Mouse (Mus musculus) testis, adult 2 months (tissue): ENCODE measurements around the gene Lzts3. TPM values are rescaled to one million over a fixed set of nuclear protein-coding genes. Genes with fewer than 3 reads are reported as not detected.

Experiments
- H3K27ac ChIP-seq: fragments of 200-500 bp; 2 replicates; pipeline ENCODE4 v1.5.1; 2012; ENCODE audit warnings: low read depth, low read length; ENCODE audit not compliant: control insufficient read depth, insufficient read depth
- H3K27me3 ChIP-seq: fragments of 200-500 bp; 2 replicates; pipeline ENCODE4 v1.6.1; 2012; ENCODE audit warnings: mild to moderate bottlenecking, low read length, moderate library complexity; ENCODE audit not compliant: control insufficient read depth, insufficient read depth
- H3K36me3 ChIP-seq: fragments of 200-500 bp; 2 replicates; pipeline ENCODE4 v1.6.1; 2012; ENCODE audit warnings: mild to moderate bottlenecking, low read length; ENCODE audit not compliant: control insufficient read depth, insufficient read depth
- H3K4me1 ChIP-seq: fragments of 200-500 bp; 2 replicates; pipeline ENCODE4 v1.6.1; 2012; ENCODE audit warnings: low read length; ENCODE audit not compliant: control insufficient read depth, insufficient read depth
- H3K4me3 ChIP-seq: fragments of 200-500 bp; 2 replicates; pipeline ENCODE4 v1.5.1; 2012; ENCODE audit warnings: low read depth, mild to moderate bottlenecking, low read length, moderate library complexity, mixed read lengths; ENCODE audit not compliant: control insufficient read depth
- CTCF ChIP-seq: fragments of 200-500 bp; IDR thresholded peaks from 2 replicates; pipeline ENCODE4 v1.5.1; 2012; ENCODE audit warnings: low read depth, mild to moderate bottlenecking, inconsistent platforms, low read length, moderate library complexity; ENCODE audit not compliant: control insufficient read depth, insufficient read depth, insufficient replicate concordance
- POLR2A ChIP-seq: fragments of 200-500 bp; IDR thresholded peaks from 2 replicates; pipeline ENCODE4 v1.6.1; 2012; ENCODE audit warnings: low read depth, mild to moderate bottlenecking, inconsistent platforms, low read length, moderate library complexity; ENCODE audit not compliant: control insufficient read depth
- polyA plus RNA-seq: library from polyadenylated mRNA; depleted of rRNA; stranded (reverse); fragments of >200 nt; gene quantifications from 2 replicates; pipeline ENCODE4 v1.2.3, GENCODE M21; 2012; rRNA removed

The Lzts3 gene
- polyA plus RNA-seq: 3.6 and 4.3 TPM in 2 replicates

GRCm38 (mm10) chr2:130642684-130643369 is at the start of gene Lzts3:
Gene Lzts3 (minus strand): TSS chr2:130642803.
- Histone ChIP-seq H3K36me3 (no peaks in the 10 kb centered on the region), H3K4me1 (peaks cover 10% of the 10 kb centered on the region), H3K4me3 (peak within 1 kb of the TSS; percentile 87), H3K27me3 (no peaks in the 10 kb centered on the region), H3K27ac (no peak within 1 kb of the TSS)
- TF ChIP-seq CTCF (no peak), POLR2A (peak; percentile 42; the same call in 1 of the 2 replicates)

GRCm38 (mm10) chr2:130689011-130689410 is 46.4 kb upstream of the Lzts3 start:
- Histone ChIP-seq H3K36me3 (no peaks in the 10 kb centered on the region; the same call in 1 of the 2 replicates), H3K27me3 (no peaks in the 10 kb centered on the region), H3K27ac (no peak overlapping the region), H3K4me1 (no peaks in the 10 kb centered on the region), H3K4me3 (no peak overlapping the region)
- TF ChIP-seq CTCF: no peak
- TF ChIP-seq POLR2A: no peak

- H3K27ac ChIP-seq: no peak overlapping the region
- peaks cover 1% of the 10 kb centered on the region; the same call in 1 of the 2 replicates for H3K36me3 ChIP-seq
- H3K27me3 ChIP-seq: no peaks in the 10 kb centered on the region
- H3K4me3 ChIP-seq: no peak overlapping the region
- TF ChIP-seq CTCF (no peak), POLR2A (no peak)
- H3K4me1 ChIP-seq: no peaks in the 10 kb centered on the region
Measured at GRCm38 (mm10) chr2:130685426-130685825, 42.8 kb upstream of the Lzts3 start.

GRCm38 (mm10) chr2:130681531-130681930 is 38.9 kb upstream of the Lzts3 start:
- H3K4me3 ChIP-seq: no peak overlapping the region
- H3K4me1 ChIP-seq: no peaks in the 10 kb centered on the region
- H3K27me3 ChIP-seq: no peaks in the 10 kb centered on the region
- peaks cover 7% of the 10 kb centered on the region for H3K36me3 ChIP-seq
- TF ChIP-seq CTCF (no peak), POLR2A (no peak)
- no peak overlapping the region for H3K27ac ChIP-seq

DNA sequence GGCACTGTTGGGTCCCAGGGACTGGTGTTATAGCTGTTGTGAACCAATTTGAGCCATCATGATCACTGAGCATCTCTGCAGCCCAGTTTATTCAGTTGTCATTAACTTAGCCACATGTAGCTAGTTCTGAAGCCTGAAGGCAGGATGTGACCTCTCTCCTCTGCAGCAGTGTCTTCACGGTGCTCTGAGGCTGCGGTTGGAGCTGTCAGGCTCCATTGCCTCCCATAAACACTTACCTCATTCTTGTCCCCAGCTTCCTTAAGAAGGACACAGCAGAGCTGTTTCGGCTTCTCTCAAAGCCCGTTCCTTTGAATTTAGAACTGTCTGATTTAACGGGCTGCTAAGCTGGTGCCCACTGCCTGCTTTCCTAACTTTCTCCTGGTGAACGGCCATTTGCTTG is 37.3 kb upstream of the Lzts3 start:
- Histone ChIP-seq H3K4me1 (0 out of 2 replicates have a peak, but pooled peaks cover 2% of the 10 kb centered on the region), H3K4me3 (no peak overlapping the region), H3K27me3 (no peaks in the 10 kb centered on the region), H3K36me3 (peaks cover 9% of the 10 kb centered on the region), H3K27ac (no peak overlapping the region)
- no peak for TF ChIP-seq CTCF
- no peak for TF ChIP-seq POLR2A

GRCm38 (mm10) chr2:130679154-130679553 is 36.6 kb upstream of the Lzts3 start:
- 0 out of 2 replicates have a peak, but pooled peaks cover 2% of the 10 kb centered on the region for H3K4me1 ChIP-seq
- no peaks in the 10 kb centered on the region for H3K27me3 ChIP-seq
- H3K4me3 ChIP-seq: no peak overlapping the region
- TF ChIP-seq CTCF (no peak), POLR2A (no peak)
- no peak overlapping the region for H3K27ac ChIP-seq
- H3K36me3 ChIP-seq: peaks cover 10% of the 10 kb centered on the region

DNA sequence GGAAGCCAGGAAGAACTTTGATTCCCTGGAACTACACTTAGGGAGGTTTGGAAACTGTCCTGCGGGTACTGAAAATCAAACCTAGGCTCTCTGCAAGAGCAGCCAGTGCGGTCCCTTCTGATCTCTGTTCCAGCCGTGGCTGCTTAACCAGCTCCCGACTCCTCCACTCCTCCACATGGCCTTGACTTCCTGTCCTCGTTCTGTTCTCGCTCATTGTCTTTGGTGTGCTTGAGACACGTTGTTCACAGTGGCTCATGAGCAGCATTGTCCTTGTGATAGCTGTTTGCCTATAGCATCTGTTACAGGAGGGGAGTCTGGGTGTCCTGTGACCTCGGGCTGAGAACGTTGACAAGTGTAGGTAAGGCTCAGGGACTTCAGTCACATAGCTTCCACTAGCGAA is 34.6 kb upstream of the Lzts3 start:
- peak overlapping the region; percentile 3; the same call in 1 of the 2 replicates for H3K27ac ChIP-seq
- H3K36me3 ChIP-seq: peaks cover 10% of the 10 kb centered on the region
- 0 out of 2 replicates have a peak, but pooled peaks cover 2% of the 10 kb centered on the region for H3K4me1 ChIP-seq
- TF ChIP-seq CTCF: no peak
- no peak for TF ChIP-seq POLR2A
- no peak overlapping the region for H3K4me3 ChIP-seq
- no peaks in the 10 kb centered on the region for H3K27me3 ChIP-seq

DNA sequence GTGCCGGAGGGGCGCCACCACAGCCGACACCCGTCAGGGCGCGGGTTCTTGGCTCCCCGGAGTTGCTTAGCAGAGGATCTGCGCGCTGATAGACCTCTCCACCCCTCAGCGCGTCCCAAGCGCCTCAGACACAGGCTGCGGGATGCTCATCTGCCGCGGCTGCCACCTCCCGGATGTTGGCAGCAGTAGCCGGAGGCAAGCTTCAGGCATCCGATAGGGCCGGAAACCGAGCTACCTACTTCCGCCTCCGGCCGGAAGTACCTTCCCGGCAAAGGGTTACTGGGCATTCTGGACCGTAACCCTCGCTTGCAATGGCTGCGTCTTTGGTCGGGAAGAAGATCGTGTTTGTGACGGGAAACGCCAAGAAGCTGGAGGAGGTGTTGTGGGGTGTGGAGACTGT is 25.0 kb upstream of the Lzts3 start, which contains the start of gene Itpa:
Itpa (plus strand) TSS at position 52 of the 400 bp plus-strand sequence.
- TF ChIP-seq POLR2A (peak; percentile 70), CTCF (no peak; the same call in 1 of the 2 replicates)
- H3K4me3 ChIP-seq: peak within 1 kb of the TSS; percentile 96
- no peaks in the 10 kb centered on the region; the same call in none of the 2 replicates for H3K36me3 ChIP-seq
- no peaks in the 10 kb centered on the region for H3K27me3 ChIP-seq
- peak within 1 kb of the TSS; percentile 83 for H3K27ac ChIP-seq
- peaks cover 13% of the 10 kb centered on the region for H3K4me1 ChIP-seq
